Mouse (Mus musculus) c-Kit-positive CD71-positive TER-119-negative erythroid progenitor cells, embryonic 14.5 days (primary cell): ENCODE measurements around the gene Gm37240.
"Not testable (repeated sequence)": the region's sequence is repeated elsewhere in the genome, so short reads cannot be mapped to it uniquely, and the experiment has no call there.

Experiments
- DNase-seq: peaks from one replicate; pipeline ENCODE4 v3.0.0-alpha.2; 2013; ENCODE audit warnings: low read depth

Gm37240 gene

DNA sequence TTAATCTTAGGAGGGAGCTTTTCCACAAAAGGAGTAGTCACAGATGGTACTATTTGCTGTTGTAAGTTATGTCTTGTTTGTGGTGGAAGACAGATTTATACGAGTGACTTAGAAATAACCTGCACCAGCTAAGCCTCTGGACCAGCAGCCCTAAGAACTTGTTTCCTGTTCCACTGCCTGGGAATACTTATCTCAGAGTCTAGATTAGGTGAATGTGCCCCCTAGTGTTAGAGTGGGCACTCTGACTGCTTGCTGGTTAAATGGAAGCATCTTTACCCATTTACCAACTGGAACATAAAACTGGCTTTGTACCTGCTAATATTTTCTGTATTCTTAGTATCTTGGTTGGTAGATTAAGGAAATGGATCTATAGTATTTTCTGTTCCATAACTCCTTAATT is 997.7 kb downstream of the Gm37240 start:
- peak; percentile 13 for DNase-seq

DNA sequence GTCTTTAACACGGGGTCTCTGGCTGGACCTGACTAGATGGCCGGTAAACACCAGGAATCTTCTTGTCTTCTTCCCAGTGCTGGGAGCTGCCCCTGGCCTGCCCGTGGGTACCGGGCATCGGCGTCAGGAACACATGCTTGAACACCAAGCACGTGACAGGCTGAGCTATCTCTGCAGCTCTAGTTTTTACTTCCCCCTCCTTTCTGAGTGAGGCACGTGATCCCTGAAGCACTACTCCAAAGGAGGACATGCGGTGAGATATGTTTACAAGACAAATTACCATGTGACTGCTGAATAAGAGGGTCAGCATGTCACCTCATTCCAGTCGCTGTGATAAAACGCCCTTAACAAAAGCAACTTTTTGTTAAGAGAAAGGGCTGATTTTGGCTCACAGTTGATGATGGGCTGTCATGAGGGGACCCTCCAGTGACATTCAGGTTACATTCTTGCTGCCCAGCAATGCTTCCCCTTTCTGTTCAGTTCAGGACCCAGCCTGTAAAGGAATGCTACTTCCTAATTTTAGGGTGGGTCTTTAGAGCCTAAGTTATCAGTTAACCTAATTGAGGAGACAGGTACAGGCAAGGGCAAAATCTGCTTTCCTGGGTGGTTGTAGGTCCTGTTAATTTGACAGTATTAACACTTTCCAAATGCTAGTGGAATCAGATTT is 1003.4 kb downstream of the Gm37240 start:
- DNase-seq, result peak; percentile 23

DNA sequence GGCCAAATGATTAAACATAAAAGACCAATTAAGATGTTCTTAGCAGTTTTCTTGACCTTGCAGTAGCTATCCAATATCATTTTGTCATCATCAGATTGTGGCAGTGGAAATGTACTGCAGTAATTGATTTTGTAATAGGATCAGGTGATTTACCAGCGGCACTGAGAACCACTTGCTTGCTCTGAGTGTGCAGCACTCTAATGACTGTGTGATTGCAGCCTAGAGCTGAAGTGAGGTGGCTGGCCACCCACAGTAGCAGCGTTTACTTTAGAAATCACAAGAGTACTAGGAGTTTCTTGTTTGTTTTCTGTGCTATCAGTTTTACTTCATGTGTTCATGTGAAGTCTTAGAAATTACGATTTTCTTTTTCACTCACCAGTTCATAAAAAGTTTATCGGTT is 1011.1 kb downstream of the Gm37240 start:
- no peak for DNase-seq

DNA sequence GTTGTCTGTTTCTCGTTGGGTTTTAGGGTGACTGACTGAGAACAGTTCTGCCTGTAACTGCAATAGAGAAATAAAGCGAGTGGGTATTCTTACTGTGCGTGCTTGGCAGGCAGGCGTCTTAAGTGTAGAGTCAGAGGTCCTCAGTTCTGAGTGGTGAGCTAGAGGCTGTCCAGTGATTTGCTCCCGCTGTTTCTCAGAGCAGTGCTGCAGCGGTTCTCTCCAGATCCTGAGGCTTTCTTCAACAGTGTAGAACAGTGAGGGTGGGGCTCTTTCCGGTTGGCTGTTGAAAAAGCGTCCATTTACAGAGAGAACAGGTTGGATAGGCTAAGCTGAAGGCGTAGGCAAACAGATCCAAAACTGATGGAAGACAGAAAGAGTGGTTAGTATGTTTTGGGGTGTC is 1012.0 kb downstream of the Gm37240 start:
- DNase-seq, result no peak

DNA sequence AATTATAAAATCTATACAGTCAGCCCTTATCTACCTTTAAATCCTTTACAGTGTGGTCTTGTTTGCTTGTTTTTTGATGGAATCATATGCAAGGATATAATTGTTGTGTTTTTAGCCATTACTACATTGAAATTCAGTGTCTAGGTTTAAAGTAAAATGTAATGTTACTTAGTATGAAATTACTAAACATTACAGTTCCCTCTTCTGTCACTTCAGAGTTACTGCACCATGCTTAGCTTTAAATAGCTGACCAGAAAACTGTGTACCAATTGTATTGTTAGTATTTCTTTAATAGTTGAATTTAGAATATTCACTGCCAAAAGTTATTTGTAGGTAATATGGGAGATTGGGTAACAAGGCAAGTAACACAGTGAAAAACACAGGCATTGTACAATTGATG is 1017.2 kb downstream of the Gm37240 start:
- no peak for DNase-seq

DNA sequence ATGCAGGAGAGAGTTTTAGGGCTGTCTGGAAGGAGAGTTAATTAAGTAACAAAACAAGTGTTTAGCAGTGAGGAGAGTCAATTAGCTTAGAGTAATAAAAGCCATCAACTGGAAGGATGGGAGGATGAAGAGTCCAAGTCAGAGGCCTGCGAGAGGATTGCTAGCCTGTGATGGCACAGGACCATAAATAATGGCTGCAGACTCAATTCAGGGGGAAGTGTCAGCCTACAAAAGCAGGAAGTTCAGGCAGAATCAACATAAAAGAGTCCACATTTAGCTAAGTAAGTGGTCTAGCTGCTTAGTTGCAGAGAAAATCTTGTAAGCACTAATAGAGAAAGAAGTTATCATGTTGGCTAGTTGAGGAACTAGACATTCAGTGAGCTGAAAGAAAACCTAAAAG is 1019.3 kb downstream of the Gm37240 start:
- no peak for DNase-seq

DNA sequence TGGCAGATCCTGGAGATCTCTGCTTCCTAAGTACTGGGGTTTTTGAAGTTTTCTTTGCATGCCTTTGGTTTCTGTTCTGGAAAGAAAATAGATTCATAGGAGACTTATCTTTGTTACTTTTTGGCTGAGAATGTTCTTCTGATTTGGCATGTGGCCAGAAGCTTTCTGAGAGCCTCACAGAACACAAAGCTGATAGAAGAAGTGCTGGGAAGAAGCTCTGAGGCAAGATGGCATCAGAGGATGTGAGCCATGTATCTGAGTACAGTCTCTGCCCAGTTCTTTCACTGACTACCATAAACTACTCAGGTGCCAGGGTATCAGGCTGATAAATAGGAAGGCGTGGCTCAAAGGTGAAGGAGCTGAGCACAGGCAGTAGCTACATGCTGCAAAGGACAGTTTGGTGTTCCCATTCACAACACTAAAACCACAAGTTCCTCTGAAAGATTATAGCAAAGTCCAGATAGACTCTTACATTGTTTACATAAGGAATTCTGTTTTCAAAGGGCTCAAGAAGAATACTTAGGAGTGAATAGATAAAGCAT is 1019.8 kb downstream of the Gm37240 start:
- no peak for DNase-seq

DNA sequence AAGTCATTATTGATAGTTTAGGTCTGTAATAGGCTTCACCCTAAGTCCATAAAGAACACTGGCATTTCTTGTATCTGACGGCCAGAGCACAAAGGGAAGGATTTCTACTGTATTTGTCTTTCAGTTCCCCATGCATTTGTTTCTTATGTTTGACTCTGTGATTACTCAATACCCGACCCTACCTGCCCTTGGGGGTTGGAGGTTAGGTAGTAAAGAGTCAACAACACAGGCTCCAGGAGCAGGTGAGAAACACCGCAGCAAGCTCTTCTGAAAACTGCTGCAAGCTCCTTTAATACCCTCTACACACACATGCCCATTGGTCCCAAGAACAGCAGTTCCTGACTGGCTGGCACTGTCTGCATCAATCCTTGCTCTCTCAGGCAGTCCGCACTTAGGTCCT is 1020.5 kb downstream of the Gm37240 start:
- no peak for DNase-seq

DNA sequence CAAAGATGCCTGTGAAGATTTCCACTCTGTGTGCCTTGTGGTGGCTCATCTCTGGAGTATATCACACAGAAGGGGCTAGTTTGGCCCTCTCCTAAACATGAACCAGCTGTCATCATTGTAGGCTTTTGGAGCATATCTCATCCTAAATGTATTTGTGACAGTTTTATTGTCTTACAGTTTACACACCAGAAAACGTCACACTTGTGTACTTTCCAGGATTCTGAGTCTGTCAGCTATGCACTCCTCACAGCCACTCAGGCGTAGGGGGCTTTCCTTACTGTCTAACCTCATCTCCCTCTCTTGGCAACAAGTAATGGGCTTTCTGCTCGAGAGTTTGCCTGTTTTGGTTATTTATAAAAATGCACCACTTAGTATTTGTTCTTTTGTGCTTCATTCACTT is 1021.6 kb downstream of the Gm37240 start:
- no peak for DNase-seq

DNA sequence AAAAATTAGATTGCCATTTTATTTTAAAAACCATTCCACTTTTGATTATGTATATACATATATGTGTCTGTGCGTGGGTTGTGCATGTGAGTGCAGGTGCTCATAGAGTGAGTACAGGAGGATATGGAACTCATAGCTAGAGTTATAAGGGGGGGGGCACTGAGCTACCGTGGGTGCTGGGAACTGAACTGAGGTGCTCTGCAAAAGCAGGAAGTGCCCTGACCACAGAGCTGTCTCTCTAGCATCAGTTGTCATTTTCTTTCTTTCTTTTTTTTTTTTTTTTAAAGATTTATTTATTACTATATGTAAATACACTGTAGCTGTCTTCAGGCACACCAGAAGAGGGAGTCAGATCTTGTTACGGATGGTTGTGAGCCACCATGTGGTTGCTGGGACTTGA is 1025.5 kb downstream of the Gm37240 start:
- DNase-seq, result not testable (repeated sequence)

DNA sequence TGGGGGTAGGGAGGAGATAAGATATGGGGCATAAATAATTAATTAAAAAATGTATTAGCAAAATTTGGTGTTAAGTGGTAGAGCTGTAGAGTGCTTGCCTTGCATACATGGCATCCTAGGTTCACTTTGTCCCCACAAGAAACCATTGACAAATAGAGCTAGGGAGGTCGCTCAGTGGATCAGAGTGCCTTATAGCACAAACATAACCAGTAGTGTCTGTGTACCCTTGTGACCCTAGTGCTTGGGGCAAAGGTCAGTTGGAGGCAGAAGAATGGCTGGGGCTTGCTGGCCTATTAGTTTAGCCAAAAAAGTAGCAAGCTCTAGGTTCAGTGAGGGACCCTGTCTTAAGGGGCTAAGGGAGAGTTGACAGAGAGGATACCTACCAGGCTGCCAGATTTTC is 1026.6 kb downstream of the Gm37240 start:
- DNase-seq, result no peak

DNA sequence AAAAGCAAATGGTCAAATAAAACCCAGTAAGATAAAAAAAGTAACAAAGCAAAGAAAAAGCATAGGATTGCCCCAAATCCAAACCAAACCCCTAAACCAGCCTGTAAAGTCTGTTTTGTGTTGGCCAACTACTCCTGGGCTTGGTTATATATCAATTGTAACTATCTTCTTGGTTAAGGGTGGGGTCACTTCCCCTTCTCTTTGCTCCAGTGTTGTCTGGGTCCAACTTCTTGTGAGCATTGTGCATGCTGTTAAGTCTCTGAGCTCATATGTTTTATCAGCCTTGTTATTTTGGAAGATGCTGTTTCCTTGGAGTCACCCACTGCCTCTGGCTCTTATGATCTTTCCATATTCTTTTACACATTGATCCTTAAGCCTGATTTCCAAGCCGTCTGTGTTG is 1032.9 kb downstream of the Gm37240 start:
- no peak for DNase-seq

DNA sequence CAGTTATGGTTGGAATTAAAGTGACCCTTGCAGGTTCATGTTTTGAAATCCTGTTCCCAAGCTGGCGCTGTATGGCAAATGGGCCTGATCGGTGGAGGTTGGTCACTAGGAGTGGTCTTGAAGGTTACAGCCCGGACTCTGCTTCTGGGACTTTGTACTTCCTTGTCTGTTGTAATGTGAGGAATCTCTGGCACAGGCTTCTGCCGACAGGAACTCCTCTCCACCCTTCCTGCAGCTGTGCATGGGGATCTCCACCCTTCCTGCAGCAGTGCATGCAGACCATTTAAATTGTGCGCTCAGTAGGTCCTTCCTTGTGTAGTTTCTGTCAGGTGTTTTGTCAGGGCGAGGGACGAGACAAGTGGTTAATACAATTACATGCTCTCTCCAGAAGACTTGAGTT is 1034.4 kb downstream of the Gm37240 start:
- DNase-seq, result no peak

DNA sequence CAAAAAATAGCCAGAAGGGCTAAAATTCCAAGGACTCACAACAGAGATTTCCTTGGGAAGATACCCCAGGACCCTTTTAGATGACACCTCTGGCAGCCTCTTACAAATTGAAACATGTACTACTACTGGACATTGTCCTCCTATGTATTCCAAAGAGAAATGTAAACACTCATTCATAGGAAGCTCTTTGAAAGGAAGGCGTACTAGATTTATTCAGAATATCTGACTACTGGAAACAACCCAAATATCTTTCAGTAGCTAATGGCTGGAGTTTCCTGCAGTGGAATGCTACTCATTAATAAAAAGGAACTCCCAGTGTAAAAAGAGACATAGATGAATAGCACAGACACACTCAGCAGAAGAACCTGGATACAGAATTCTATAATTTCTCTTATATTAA is 1035.5 kb downstream of the Gm37240 start:
- DNase-seq, result no peak

DNA sequence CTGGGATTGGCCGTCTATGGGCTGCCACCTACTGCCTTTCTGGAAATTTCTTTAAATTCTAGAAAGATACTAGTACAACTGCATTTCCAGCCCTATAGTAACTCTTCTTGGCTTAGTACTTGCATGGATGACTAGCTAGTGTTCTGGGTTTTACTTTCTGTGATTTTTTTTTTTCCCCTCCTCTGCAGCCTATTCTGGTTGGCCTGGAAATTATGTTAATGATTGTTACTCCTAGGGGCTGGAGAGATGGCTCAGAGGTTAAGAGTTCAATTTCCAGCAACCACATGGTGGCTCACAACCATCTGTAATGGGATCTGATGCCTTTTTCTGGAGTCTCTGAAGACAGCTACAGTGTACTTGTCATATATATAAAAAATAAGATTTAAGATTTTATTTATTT is 1036.9 kb downstream of the Gm37240 start:
- DNase-seq, result no peak

DNA sequence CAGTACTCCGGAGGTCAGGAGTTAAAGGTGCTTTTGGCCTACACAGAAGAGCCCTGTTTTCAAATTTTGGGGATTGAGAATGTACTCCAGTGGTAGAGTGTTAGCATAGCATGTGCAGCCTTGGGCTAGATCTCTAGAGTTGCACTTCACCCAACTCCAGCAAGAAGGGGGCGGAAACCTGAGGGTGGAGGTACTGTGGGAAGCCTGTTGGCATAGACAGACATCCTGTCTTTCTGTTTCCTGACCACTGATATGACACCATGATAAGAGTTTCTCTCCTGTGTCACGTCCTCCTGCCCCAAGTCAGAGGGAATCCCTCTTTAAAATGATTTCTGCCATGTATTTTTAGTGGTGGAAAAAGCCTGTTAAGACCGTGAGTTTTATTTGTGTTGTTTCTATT is 1038.5 kb downstream of the Gm37240 start:
- DNase-seq, result no peak

DNA sequence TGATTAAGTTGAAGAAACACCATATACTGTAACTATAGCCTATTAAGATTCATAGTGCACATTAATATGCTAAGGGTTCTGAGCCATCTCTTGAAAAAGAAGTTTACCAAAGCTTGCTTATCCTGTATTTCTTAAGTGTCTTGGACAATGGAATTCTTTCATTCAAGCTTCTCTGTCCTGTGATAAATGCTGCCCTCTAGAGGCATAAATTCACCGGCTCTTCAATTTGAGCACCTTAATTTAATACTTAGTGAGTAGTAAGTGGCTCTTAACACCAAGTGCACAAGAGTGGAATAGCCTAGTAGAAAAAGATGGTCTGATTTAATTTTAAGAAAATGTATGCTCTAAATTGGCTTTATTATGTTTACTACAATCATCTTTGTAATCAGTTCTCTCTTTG is 1043.7 kb downstream of the Gm37240 start:
- peak; percentile 50 for DNase-seq

DNA sequence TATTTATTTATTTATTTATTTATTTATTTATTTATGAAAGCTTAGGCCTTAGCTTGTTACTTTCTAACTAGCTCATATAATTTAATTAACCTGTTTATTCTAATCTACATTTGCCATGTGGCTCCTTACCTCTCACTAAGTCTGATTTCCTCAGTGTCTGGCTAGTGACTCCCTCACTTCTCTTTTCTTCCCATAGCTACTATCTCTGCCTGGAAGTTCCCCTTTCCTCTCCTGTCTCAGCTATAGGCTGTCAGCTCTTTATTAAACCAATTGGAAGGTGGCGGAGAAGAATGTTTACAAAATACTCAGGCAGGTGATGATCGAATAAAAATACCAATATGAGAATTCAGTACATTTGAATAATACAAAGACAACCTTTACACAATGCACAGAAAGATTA is 1044.5 kb downstream of the Gm37240 start:
- DNase-seq, result no peak

DNA sequence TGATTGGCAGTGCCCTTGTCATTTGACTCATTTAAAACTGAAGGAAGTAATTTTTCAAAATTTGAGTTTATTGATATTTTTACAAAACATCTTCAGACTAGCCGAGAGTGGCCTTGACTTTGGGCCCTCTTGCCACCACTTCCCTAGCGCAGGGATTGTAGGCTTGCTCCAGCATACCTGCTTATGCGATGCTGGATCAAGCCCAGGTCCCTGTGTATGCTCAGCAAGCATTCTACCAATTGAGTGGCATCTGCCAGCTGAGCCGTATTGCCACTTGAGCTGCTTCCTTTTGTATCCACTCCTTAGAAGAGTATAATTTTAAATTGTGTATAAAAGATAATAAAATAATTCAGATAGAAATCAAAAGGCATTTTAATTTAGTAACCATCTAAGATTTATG is 1046.0 kb downstream of the Gm37240 start:
- no peak for DNase-seq

DNA sequence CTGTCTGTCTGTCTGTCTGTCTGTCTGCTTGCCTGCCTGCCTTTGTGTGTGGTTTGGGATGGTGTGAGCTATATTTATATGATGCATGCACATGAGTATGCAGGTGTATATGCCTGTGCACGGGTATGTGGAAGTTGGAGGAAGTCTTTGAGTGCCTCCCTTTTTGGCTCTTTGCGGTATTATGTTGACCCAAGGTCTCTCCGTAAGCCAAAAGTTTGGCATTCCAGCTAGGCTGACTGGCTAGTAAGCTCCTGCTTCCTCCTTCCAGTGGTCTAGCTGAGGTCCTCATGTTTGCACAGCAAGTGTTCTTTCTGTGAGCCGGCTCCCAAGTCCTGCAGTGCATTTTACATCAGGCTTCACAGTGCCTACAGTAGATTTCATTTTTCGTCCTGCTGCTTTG is 1047.8 kb downstream of the Gm37240 start:
- no peak for DNase-seq

DNA sequence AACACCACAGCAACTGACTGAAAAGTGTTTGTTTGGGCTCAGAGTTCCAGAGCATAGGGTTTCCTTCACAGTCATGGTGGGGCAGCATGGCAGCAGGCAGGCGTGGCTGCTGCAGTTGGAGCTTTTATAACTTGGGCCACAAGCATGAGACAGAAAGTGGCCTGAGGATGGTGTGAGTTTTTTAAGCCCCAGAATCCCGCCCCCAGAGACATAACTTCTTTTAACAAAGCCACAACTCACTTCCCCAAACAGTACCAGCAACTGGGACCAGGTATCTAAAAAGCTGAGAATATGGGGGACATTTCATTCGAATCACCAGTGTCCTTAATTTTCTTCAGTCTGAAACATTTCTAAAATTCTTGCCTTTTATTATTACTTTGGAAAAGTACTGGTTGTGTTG is 1049.3 kb downstream of the Gm37240 start:
- no peak for DNase-seq

DNA sequence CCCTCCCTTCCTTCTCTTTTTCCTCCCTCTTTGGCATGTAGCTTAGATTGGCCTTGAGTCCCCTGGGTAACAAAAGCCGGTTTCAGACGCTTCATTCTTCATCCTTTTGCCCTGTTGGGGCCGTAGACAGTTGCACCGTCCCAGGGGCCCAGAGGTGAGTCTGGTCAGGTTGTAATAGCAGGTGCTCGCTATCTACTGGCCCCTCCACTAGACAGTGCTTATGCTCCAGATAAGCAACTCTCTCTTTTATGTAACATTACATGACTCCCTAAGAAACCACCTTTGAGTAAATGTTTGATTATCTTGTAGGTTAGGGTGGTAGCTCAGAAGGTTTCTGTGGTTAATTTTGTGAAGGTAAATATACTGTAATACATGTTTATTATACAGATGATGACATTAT is 1051.3 kb downstream of the Gm37240 start:
- no peak for DNase-seq

DNA sequence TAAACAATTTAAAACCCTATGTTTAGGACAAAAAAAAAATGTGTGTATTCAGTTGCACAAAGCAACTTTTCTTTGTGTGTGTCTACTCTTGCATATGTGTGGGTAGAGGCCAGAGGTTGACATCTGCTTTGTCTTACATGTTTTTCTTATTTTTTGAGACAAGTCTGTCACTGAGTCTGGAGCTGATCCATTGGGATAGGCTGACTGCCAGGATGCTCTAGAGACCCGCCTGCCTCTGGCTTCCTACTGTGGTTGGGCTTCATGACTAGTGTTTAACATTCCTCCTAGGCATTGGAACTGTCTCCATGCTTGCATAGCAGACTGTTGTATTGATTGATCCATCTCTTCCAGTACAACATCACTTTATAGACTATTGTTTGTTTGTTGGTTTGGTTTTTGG is 1058.0 kb downstream of the Gm37240 start:
- DNase-seq, result no peak

DNA sequence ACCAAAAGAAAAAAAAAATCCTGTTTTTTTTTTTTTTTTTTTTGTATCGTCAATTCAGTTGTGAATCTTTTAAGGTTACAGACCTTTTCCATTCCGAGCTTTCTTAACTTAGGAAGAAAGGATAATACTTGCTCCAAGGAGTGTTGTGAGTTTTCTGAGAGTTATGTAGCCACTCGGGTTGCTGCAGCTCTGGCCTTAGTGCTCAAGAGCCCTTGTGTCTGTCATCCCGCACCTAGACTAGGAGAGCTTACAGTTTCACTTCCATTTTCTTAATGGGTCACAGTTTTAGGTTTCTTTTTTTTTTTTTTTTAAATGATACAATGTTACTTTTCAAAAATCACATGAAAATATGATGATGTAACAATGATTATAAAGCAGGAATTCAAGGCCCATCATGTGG is 1059.7 kb downstream of the Gm37240 start:
- no peak for DNase-seq

DNA sequence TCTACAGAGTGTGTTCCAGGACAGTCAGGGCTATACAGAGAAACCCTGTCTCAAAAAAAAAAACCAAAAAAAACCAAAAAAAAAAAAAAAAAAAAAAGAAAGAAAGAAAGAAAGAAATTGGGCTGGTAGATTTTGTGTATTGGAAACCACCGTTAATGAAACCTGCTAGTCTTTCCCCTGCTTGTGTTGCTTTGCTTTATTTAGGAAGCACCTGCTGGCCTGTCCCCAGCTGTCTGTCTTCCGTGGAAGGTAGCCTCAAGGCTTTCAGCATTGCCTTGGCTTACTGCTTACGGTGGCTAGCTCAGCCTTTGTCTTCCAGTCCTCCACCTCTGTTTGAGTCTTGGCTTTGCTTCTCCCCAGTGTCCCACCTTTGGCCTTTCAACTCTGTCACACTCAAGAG is 1060.4 kb downstream of the Gm37240 start:
- no peak for DNase-seq
